Mouse (Mus musculus) layer of hippocampus, adult 18-20 months (tissue): ENCODE data around the gene Tomm40. TPM values are rescaled to one million over a fixed set of nuclear protein-coding genes. Genes with fewer than 3 reads are reported as not detected.

Source experiments
- DNase-seq, 2 experiments: peaks; one replicate each; pipeline ENCODE4 v3.0.0; 2022; ENCODE audit warnings: low spot score in 2 of 2
- total RNA-seq, 2 experiments: library from RNA; stranded (reverse); gene quantifications; 2 replicates each; pipeline ENCODE4 v1.2.3; 2021

Tomm40 gene
- total RNA-seq, 2 experiments from 2014 or later = 110 to 114 TPM

DNA sequence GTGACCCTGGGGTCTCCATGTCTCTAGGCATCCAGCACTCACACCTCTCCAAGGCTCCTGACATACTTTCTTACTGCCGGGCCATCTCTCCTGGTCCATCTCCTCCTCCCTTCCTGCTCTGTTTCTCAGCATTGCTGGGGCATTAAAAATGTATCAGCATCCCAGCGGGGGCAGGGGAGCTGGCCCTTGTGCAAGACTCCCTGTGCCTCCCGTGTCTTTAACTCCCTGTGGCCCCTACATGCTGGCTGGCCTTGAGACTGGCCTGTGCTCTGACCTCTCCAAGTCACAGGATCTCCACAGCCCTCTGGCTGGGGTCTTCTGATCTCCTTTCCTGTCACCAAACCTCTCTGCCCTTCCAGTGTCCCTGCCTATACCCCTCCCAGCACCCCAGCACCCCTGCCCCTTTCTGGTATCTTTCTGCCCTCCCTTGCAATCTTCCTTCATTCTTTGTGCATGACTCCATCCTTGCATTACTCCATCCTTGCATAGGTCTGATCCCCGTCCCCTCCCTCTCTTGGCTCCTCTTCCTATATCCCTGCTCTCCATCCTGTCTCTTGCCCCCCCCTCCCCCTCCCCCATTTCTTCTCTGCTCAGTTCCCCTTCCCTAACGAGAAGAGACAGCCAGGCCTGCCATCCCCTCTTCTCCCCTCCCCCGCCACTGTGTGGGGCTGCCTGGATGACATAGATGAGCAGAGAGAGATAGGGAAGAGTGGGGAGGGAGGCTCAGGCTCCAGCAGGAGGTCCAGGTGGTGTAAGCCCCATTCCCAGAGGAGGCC, 31.4 kb upstream of the Tomm40 start:
- DNase-seq = no peak

GRCm38 (mm10) chr7:19745971-19746370, 30.7 kb upstream of the Tomm40 start:
- no peak for DNase-seq

GRCm38 (mm10) chr7:19744590-19745385, 29.6 kb upstream of the Tomm40 start:
- no peak for DNase-seq

GRCm38 (mm10) chr7:19743791-19744190, 28.6 kb upstream of the Tomm40 start:
- DNase-seq = no peak

GRCm38 (mm10) chr7:19742468-19742867, 27.2 kb upstream of the Tomm40 start:
- no peak for DNase-seq

GRCm38 (mm10) chr7:19741329-19742031, 26.2 kb upstream of the Tomm40 start:
- DNase-seq = no peak

DNA sequence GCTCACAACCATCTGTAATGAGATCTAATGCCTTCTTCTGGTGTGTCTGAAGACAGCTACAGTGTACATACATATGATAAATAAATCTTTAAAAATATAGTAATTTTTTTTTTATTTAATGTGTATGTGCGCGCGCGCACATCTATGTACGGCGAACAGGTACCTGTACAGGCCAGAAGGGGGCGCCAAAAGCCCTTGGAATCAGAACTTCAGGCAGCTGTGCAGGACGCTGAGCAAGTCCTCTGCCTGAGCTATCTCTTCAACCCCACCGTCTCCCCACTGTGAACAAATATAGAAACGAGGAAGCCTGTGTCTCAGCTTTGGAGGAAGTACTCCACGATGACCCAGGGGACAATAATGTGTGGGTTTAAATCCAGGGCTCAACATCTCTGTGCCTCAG, 25.0 kb upstream of the Tomm40 start:
- no peak for DNase-seq

DNA sequence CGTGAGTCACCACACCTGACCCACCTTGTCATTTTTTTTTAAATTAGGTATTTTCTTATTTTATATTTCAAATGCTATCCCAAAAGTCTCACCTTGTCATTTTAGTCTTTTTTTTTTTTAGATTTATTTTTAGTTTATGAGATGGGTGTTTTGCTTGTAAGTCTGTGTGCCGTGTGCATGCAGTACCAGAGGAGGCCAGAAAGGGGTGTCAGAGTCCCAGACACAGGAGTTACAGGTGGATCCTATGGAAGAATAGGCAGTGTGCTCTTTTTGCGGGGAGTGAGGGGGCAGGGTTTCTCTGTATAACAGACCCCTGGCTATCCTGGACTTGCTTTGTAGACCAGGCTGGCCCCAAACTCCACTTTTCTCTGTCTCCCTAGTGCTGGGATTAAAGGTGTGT, 23.5 kb upstream of the Tomm40 start:
- no peak for DNase-seq

GRCm38 (mm10) chr7:19736389-19737057, 21.3 kb upstream of the Tomm40 start:
- DNase-seq = no peak

DNA sequence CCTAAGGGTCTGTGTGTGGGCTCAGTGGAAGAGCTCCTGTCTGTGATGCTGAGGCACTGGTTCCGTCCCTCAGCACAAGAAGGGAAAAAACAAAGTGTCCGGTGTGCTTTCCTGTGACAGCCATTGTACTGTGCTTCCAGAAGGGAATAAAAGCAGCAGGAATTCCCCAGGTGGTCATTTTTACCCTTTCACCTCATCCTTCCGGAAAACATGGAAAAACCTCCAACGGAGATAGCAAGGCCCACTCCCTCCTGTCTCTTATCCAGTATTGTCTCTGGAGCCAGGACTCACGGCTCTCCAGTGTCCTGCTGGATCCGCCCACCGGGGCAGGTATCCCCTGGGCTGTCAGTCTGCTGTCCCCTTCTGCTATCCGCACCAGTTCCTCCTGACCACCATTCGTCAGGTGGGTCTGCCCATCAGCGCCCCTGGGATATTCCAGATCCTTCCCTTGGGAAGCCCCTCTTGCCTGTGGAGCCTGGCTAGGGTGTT, 19.0 kb upstream of the Tomm40 start:
- DNase-seq = no peak

GRCm38 (mm10) chr7:19726541-19726940, 11.3 kb upstream of the Tomm40 start:
- no peak for DNase-seq

- DNase-seq = no peak
Observed at GRCm38 (mm10) chr7:19724167-19724566, 8.9 kb upstream of the Tomm40 start.

DNA sequence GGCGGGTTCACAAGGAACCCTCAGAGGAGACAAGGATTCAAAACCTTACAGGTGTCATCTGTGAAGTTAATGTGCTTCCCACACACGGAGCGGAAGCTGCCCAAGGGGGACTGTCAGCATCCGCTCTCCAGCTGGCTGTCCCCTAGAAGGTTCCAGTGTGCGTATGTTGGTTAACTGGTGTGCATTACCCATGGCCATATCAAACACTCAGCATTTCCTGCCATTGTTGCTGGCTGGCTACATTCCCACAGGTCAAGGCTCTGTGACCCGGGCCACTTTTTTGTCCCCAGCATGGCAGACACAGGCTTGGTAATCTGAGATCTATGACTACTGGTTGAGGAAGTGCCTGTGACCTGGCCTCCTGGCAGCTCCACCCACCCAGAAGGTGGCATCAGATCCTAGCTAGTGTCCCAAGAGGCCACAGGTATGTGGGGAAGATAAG, 7.5 kb upstream of the Tomm40 start:
- no peak for DNase-seq

DNA sequence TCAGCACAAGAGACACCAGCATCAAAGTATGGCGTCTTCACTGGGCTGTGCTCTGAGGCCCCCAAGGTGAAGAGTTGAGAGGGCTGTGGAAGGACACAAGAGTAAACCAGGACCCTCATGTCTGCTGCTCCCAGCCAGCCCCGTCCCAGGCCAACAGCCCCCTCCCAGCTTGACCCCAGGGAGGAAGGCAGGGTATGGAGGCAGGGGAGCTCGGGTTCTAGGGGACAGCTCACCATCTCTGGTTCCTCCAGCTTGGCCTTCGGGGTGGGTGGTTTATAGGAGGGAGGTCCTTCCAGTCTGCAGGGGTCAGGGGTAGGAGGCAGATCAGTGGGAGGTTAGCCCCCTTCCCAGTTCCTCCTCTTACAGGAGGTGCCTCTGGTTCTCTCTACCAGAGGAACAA, 4.0 kb upstream of the Tomm40 start:
- DNase-seq = no peak

- no peak for DNase-seq
Observed at GRCm38 (mm10) chr7:19718297-19718952, 3.2 kb upstream of the Tomm40 start.

GRCm38 (mm10) chr7:19717346-19717745, 2.1 kb upstream of the Tomm40 start:
- DNase-seq = no peak

DNA sequence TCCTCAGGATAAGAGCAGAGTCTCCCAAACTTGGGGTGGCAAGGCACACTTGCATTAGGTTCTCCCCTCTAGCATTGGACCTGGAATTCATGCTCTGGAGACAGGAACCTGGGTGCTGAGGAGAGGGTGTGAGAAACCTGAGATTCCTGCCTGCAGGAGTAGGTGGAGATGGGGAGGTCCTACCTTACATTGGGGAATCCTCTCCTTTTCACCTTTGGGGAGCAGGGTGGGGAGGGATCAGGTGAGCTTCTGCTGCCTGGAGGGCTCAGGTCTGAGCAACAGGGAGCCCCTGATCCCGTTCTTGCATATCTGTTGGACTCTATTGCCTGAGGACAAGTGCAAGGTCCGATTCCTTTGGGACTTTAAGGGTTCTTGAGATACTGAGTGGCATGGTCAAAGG, 1.6 kb upstream of the Tomm40 start:
- no peak for DNase-seq

DNA sequence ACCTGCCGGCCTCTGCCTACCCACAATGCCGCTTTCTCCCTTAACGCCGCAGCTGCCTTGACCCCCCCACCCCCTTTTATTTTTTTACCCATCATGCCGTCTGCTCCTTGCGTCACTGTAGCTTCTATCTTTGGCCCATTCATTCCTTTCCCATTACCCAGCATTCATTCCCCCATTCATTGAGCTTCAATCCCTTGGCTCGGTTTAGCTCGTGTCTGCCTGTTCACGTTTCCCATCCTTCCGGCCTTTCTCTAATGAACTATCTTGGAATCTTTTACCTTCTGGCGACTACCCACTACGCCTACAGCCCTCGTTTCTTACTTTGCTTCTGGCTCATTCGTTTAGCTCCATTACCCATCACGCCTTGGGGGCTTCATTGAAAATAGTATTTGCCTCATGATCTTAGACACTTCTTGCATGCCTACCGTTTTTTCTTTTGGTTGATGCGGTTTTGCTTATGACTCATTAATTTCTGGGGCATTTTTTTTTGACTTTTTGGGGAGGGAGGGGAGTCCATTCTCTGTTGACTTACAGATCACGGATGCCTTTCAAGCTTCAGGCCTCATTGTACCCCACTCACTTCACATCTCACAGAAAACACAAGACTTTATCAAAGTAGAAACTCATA, 931 bp upstream of the Tomm40 start:
- no peak for DNase-seq

GRCm38 (mm10) chr7:19714836-19715235, 402 bp downstream of the Tomm40 start:
- DNase-seq = no peak

- no peak for DNase-seq
Observed at GRCm38 (mm10) chr7:19713598-19713997, 1.6 kb downstream of the Tomm40 start.
